Comparison of ENCODE assay signal across 15 mouse cellular contexts in genomic region chr12:9839198-9839845, GRCm38 (mm10).
"Had no signal": no experiment of that assay in that cellular context is flagged by ENCODE, and none has a peak within 500 bp of the region (broad histone marks: within the 10 kb centered on the region; RNA-seq: fewer than 3 reads in every experiment).

No protein-coding gene starts in this region.

- H3K4me3 ChIP-seq: kidney, embryonic 15.5 days; limb, embryonic 13.5 days; megakaryocyte, embryonic 14.5 days; midbrain, embryonic 15.5 days; neural tube, embryonic 13.5 days had no signal

- H3K9ac ChIP-seq: kidney, embryonic 15.5 days; limb, embryonic 13.5 days; liver, embryonic 14.5 days; midbrain, embryonic 15.5 days; neural tube, embryonic 13.5 days had no signal

- DNase-seq: kidney, adult 2 months; kidney, postnatal 14 days; retina, postnatal 1 day; right cerebral cortex, postnatal 4 days; spleen, adult 18-20 months; thymus, adult 18-20 months; thymus, postnatal 14 days had no signal

- ATAC-seq: midbrain, embryonic 15.5 days had no signal

- H3K4me1 ChIP-seq: kidney, embryonic 15.5 days; limb, embryonic 13.5 days; megakaryocyte, embryonic 14.5 days; midbrain, embryonic 15.5 days; neural tube, embryonic 13.5 days had no signal

- H3K27ac ChIP-seq: kidney, embryonic 15.5 days; limb, embryonic 13.5 days; liver, embryonic 14.5 days; macrophage; midbrain, embryonic 15.5 days; neural tube, embryonic 13.5 days had no signal

- H3K27me3 ChIP-seq: kidney, embryonic 15.5 days; limb, embryonic 13.5 days; megakaryocyte, embryonic 14.5 days; midbrain, embryonic 15.5 days; neural tube, embryonic 13.5 days had no signal

- H3K9me3 ChIP-seq: kidney, embryonic 15.5 days; limb, embryonic 13.5 days; midbrain, embryonic 15.5 days; neural tube, embryonic 13.5 days had no signal

- H3K36me3 ChIP-seq: kidney, embryonic 15.5 days; limb, embryonic 13.5 days; midbrain, embryonic 15.5 days; neural tube, embryonic 13.5 days had no signal

- H3K4me2 ChIP-seq: kidney, embryonic 15.5 days; limb, embryonic 13.5 days; midbrain, embryonic 11.5 days; midbrain, embryonic 15.5 days; neural tube, embryonic 13.5 days had no signal
